Mouse (Mus musculus): ENCODE results near the gene Trmt61a. TPM values are rescaled to one million over a fixed set of nuclear protein-coding genes. Genes with fewer than 3 reads are reported as not detected.
"Not testable (repeated sequence)": the region's sequence is repeated elsewhere in the genome, so short reads cannot be mapped to it uniquely, and the experiment has no call there.

Gene Trmt61a
- polyA plus RNA-seq, 1 experiment from 2014 or later = 5.5 TPM

DNA sequence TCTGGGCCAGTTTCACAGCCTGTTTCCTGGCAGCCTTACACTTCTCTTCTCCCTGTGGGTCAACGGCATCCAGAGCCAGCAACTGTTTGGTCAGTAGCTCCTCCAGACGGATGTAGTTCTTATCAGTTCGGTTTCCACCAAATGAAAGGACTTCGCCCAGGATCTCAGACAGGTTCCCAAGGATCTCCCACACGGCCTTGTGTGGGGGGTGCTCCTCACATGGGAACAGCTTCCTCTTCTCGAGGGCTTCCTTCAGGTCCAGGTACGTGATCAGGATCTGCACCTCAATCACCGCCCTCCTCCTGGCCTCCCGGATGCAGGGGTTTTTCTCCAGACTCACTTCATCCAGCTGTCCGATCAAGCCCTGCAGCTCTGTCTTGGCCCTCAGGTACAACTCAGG lies 32.2 kb downstream of the Trmt61a start:
- no peak for ATAC-seq (ENCODE audit: insufficient number of reproducible peaks, insufficient read depth, low FRiP score, low read depth)

DNA sequence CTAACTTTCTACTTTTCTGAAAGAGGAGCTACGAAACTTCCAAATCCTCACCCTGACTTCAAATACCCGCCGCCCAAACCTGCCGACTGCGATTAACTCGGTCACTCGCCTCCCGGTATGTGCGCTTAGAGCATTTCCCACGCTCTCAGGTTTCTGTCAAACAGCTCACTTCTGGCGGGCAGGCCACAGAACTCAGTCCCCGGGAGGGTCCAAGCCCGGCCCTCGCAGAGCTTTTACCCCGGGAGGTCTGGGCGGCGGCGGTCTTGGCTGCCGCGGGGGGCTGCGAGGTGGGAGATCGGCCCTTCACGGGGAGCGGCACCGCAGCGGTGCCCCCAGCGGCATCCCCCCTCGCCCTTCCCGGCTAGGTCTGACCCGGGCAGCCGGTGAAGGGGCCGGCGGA lies 34.6 kb downstream of the Trmt61a start:
- peak overlapping the region; percentile 95 to 96 for H3K4me3 ChIP-seq (ENCODE audit: control insufficient read depth in 1 of 2, insufficient read depth in 1 of 2, low read depth in 1 of 2, low read length in 2 of 2)
- peak overlapping the region; percentile 96 for H3K9ac ChIP-seq (ENCODE audit: low read length)
- WGBS = under 1% methylated on average over 32 of the region's 33 CpGs
- H3K27ac ChIP-seq (replicated peaks in 1 of 2; ENCODE audit: control insufficient read depth in 1 of 2, insufficient read depth in 1 of 2, low read depth in 2 of 2, low read length in 2 of 2) = peak overlapping the region; percentile 53 to 80; a peak in 3 of 4 replicates
- no peaks in the 10 kb centered on the region for H3K9me3 ChIP-seq (ENCODE audit: control insufficient read depth, low read length)
- H3K36me3 ChIP-seq (ENCODE audit: control insufficient read depth, insufficient read depth, low read length) = peaks cover 40% of the 10 kb centered on the region
- H3K4me2 ChIP-seq (ENCODE audit: low read length) = peak overlapping the region; percentile 87
- no peaks in the 10 kb centered on the region for H3K27me3 ChIP-seq (ENCODE audit: control insufficient read depth, insufficient read depth, low read length)
- peaks cover 8 to 31% of the 10 kb centered on the region in 2 experiments for H3K4me1 ChIP-seq (ENCODE audit: control insufficient read depth in 2 of 2, insufficient read depth in 2 of 2, low read length in 2 of 2)
- ATAC-seq (ENCODE audit: insufficient number of reproducible peaks, insufficient read depth, low FRiP score, low read depth) = 0 out of 2 replicates have a peak, but pooled peaks have one; percentile 2

More for the DNA sequence above, 32.2 kb downstream of the Trmt61a start:
- H3K9me3 ChIP-seq (ENCODE audit: control insufficient read depth, low read length) = no peaks in the 10 kb centered on the region
- H3K27ac ChIP-seq (replicated peaks in 1 of 2; ENCODE audit: control insufficient read depth in 1 of 2, insufficient read depth in 1 of 2, low read depth in 2 of 2, low read length in 2 of 2) = no peak overlapping the region
- H3K4me3 ChIP-seq (ENCODE audit: control insufficient read depth in 1 of 2, insufficient read depth in 1 of 2, low read depth in 1 of 2, low read length in 2 of 2) = no peak overlapping the region
- no peak overlapping the region for H3K9ac ChIP-seq (ENCODE audit: low read length)
- 75% methylated on average over 10 of the region's 10 CpGs for WGBS
- peaks cover 40% of the 10 kb centered on the region for H3K36me3 ChIP-seq (ENCODE audit: control insufficient read depth, insufficient read depth, low read length)
- peaks cover 16 to 44% of the 10 kb centered on the region in 2 experiments for H3K4me1 ChIP-seq (ENCODE audit: control insufficient read depth in 2 of 2, insufficient read depth in 2 of 2, low read length in 2 of 2)
- H3K27me3 ChIP-seq (ENCODE audit: control insufficient read depth, insufficient read depth, low read length) = no peaks in the 10 kb centered on the region
- no peak overlapping the region for H3K4me2 ChIP-seq (ENCODE audit: low read length)

- Histone ChIP-seq H3K27me3 (ENCODE audit: control insufficient read depth, insufficient read depth, low read length) (no peaks in the 10 kb centered on the region), H3K9me3 (ENCODE audit: control insufficient read depth, low read length) (no peaks in the 10 kb centered on the region), H3K4me3 (ENCODE audit: control insufficient read depth in 1 of 2, insufficient read depth in 1 of 2, low read depth in 1 of 2, low read length in 2 of 2) (peak within 1 kb of the TSS; percentile 95 to 96), H3K4me1 (ENCODE audit: control insufficient read depth in 2 of 2, insufficient read depth in 2 of 2, low read length in 2 of 2) (peaks cover 6 to 26% of the 10 kb centered on the region in 2 experiments; a peak in 3 of 4 replicates), H3K4me2 (ENCODE audit: low read length) (peak within 1 kb of the TSS; percentile 87), H3K27ac (replicated peaks in 1 of 2; ENCODE audit: control insufficient read depth in 1 of 2, insufficient read depth in 1 of 2, low read depth in 2 of 2, low read length in 2 of 2) (peak within 1 kb of the TSS; percentile 53 to 80; a peak in 3 of 4 replicates), H3K36me3 (ENCODE audit: control insufficient read depth, insufficient read depth, low read length) (peaks cover 34% of the 10 kb centered on the region), H3K9ac (ENCODE audit: low read length) (peak within 1 kb of the TSS; percentile 96)
- peak; percentile 85 for ATAC-seq (ENCODE audit: insufficient number of reproducible peaks, insufficient read depth, low FRiP score, low read depth)
- under 1% methylated on average over 78 of the region's 86 CpGs for WGBS
Observed at GRCm38 (mm10) chr12:111713004-111713651, 35.2 kb downstream of the Trmt61a start, which contains the start of the genes Bag5 and Apopt1. Gene Bag5 (minus strand): TSS chr12:111713257. Gene Apopt1 (plus strand): TSS chr12:111713261.

DNA sequence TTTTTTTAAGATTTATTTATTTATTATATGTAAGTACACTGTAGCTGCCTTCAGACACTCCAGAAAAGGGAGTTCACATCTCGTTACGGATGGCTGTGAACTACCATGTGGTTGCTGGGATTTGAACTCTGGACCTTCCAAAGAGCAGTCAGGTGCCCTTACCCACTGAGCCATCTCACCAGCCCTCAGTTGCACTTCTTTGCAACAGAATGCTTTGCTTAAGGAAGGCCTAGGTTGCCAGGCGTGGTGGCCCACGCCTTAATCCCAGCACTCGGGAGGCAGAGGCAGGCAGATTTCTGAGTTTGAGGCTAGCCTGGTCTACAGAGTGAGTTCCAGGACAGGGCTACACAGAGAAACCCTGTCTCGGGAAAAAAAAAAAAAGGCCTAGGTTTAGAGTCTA lies 36.0 kb downstream of the Trmt61a start:
- not testable (repeated sequence) for ATAC-seq (ENCODE audit: insufficient number of reproducible peaks, insufficient read depth, low FRiP score, low read depth); H3K27me3 ChIP-seq (ENCODE audit: control insufficient read depth, insufficient read depth, low read length); H3K27ac ChIP-seq (replicated peaks in 1 of 2; ENCODE audit: control insufficient read depth in 1 of 2, insufficient read depth in 1 of 2, low read depth in 2 of 2, low read length in 2 of 2); H3K9me3 ChIP-seq (ENCODE audit: control insufficient read depth, low read length)
- Histone ChIP-seq H3K36me3 (ENCODE audit: control insufficient read depth, insufficient read depth, low read length) (peaks cover 29% of the 10 kb centered on the region), H3K9ac (ENCODE audit: low read length) (peak overlapping the region; percentile 96), H3K4me1 (ENCODE audit: control insufficient read depth in 2 of 2, insufficient read depth in 2 of 2, low read length in 2 of 2) (peaks cover 6 to 24% of the 10 kb centered on the region in 2 experiments; a peak in 3 of 4 replicates), H3K4me2 (ENCODE audit: low read length) (peak overlapping the region; percentile 87), H3K4me3 (ENCODE audit: control insufficient read depth in 1 of 2, insufficient read depth in 1 of 2, low read depth in 1 of 2, low read length in 2 of 2) (peak overlapping the region in 1 of 2 experiments; percentile 95; a peak in 2 of 4 replicates)
- 64% methylated on average over 6 of the region's 6 CpGs for WGBS

GRCm38 (mm10) chr12:111716505-111716904 lies 38.6 kb downstream of the Trmt61a start:
- no peak overlapping the region for H3K4me2 ChIP-seq (ENCODE audit: low read length)
- 0 out of 2 replicates have a peak, but pooled peaks cover 4% of the 10 kb centered on the region for H3K36me3 ChIP-seq (ENCODE audit: control insufficient read depth, insufficient read depth, low read length)
- H3K9me3 ChIP-seq (ENCODE audit: control insufficient read depth, low read length) = no peaks in the 10 kb centered on the region
- no peak overlapping the region for H3K27ac ChIP-seq (replicated peaks in 1 of 2; ENCODE audit: control insufficient read depth in 1 of 2, insufficient read depth in 1 of 2, low read depth in 2 of 2, low read length in 2 of 2)
- WGBS = 97% methylated on average over 7 of the region's 7 CpGs
- no peaks in the 10 kb centered on the region for H3K27me3 ChIP-seq (ENCODE audit: control insufficient read depth, insufficient read depth, low read length)
- H3K9ac ChIP-seq (ENCODE audit: low read length) = no peak overlapping the region
- no peak for ATAC-seq (ENCODE audit: insufficient number of reproducible peaks, insufficient read depth, low FRiP score, low read depth)
- H3K4me1 ChIP-seq (ENCODE audit: control insufficient read depth in 2 of 2, insufficient read depth in 2 of 2, low read length in 2 of 2) = peaks cover 4 to 12% of the 10 kb centered on the region in 2 experiments; a peak in 3 of 4 replicates
- no peak overlapping the region for H3K4me3 ChIP-seq (ENCODE audit: control insufficient read depth in 1 of 2, insufficient read depth in 1 of 2, low read depth in 1 of 2, low read length in 2 of 2)

DNA sequence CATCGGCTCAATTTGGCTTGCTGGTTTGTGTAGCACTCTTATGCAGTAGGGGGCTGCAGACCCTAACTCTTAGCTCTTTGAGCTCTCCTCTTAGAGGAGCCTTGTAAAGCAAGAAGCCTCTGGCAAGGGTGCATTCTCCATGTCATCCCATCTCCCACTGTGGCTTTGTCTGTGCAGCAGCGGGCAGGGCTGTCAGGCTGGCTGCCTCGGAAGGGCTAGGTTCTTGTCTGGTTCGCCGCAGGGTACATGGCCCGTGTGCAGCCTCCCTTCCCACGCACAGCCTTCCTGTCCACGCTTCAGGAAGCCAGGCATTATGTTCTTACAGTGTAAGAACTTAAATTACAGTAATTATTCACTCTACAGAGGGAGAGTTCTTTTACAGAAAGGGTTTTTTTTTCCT lies 40.8 kb downstream of the Trmt61a start:
- WGBS = 60% methylated on average over 8 of the region's 8 CpGs
- H3K4me1 ChIP-seq (ENCODE audit: control insufficient read depth in 2 of 2, insufficient read depth in 2 of 2, low read length in 2 of 2) = peaks cover 0 to 4% of the 10 kb centered on the region in 2 experiments; a peak in 1 of 4 replicates
- H3K36me3 ChIP-seq (ENCODE audit: control insufficient read depth, insufficient read depth, low read length) = peaks cover 7% of the 10 kb centered on the region
- H3K27ac ChIP-seq (replicated peaks in 1 of 2; ENCODE audit: control insufficient read depth in 1 of 2, insufficient read depth in 1 of 2, low read depth in 2 of 2, low read length in 2 of 2) = no peak overlapping the region
- H3K4me3 ChIP-seq (ENCODE audit: control insufficient read depth in 1 of 2, insufficient read depth in 1 of 2, low read depth in 1 of 2, low read length in 2 of 2) = no peak overlapping the region
- no peak overlapping the region for H3K4me2 ChIP-seq (ENCODE audit: low read length)
- H3K27me3 ChIP-seq (ENCODE audit: control insufficient read depth, insufficient read depth, low read length) = no peaks in the 10 kb centered on the region
- ATAC-seq (ENCODE audit: insufficient number of reproducible peaks, insufficient read depth, low FRiP score, low read depth) = no peak
- H3K9ac ChIP-seq (ENCODE audit: low read length) = no peak overlapping the region
- H3K9me3 ChIP-seq (ENCODE audit: control insufficient read depth, low read length) = no peaks in the 10 kb centered on the region

DNA sequence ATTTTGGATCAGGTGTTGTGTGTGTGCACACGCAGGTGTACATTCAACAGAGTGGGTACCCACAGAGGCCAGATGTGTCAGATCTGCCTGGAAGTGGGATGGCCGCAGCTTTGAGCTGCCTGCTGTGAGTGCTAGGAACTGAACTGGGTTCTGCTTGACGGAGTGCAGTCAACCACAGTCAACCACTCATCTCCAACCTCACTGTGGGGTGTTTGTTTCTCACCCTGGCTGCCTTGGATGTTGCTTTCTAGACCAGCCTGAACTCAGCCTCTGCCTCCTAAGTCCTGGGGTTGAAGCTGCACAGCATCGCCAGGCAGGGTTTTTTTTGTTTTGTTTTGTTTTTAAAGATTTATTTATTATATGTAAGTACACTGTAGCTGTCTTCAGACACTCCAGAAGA lies 42.3 kb downstream of the Trmt61a start:
- Histone ChIP-seq H3K4me1 (ENCODE audit: control insufficient read depth in 2 of 2, insufficient read depth in 2 of 2, low read length in 2 of 2) (no peaks in the 10 kb centered on the region; a peak in 1 of 4 replicates), H3K36me3 (ENCODE audit: control insufficient read depth, insufficient read depth, low read length) (peaks cover 17% of the 10 kb centered on the region), H3K9me3 (ENCODE audit: control insufficient read depth, low read length) (no peaks in the 10 kb centered on the region), H3K4me2 (ENCODE audit: low read length) (no peak overlapping the region), H3K27me3 (ENCODE audit: control insufficient read depth, insufficient read depth, low read length) (no peaks in the 10 kb centered on the region), H3K27ac (replicated peaks in 1 of 2; ENCODE audit: control insufficient read depth in 1 of 2, insufficient read depth in 1 of 2, low read depth in 2 of 2, low read length in 2 of 2) (no peak overlapping the region), H3K4me3 (ENCODE audit: control insufficient read depth in 1 of 2, insufficient read depth in 1 of 2, low read depth in 1 of 2, low read length in 2 of 2) (no peak overlapping the region), H3K9ac (ENCODE audit: low read length) (no peak overlapping the region)
- WGBS = 83% methylated on average over 4 of the region's 4 CpGs
- no peak for ATAC-seq (ENCODE audit: insufficient number of reproducible peaks, insufficient read depth, low FRiP score, low read depth)
